Mouse (Mus musculus) heart, postnatal 10 days (tissue): Measurements from ENCODE around the gene Mylk4. TPM values are rescaled to one million over a fixed set of nuclear protein-coding genes. Genes with fewer than 3 reads are reported as not detected.

Source experiments
- DNase-seq, 2 experiments: peaks; one replicate each; pipeline ENCODE4 v3.0.0; 2021
- intact Hi-C: fragments of 180-260 bp; cut with DNase I; formaldehyde crosslinking; loops from one replicate; pipeline ENCODE4 v1.15.1; 2025
- total RNA-seq, 2 experiments: library from RNA; stranded (reverse); gene quantifications; 2 replicates each; pipeline ENCODE4 v1.2.3; 2021

Mylk4 gene
- total RNA-seq, 2 experiments from 2014 or later = 109 to 127 TPM

DNA sequence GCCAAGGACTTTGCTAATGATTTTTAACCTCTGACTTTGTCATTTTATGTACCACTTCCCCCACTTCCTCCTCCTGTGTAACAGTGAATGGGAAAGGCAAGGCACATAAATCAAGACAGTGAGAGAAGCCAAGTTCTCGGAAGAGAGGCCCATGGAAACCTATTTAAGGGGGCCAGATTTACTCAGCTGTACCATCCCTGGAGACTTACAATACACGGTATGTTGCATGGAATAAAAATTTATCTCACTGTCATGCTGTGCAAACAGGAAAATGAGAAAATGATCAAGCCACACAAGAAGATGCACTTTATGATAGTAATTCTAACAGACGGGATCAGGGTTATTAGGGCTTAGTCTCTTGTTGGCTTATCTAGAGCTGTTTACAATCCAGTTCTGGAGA lies 64.5 kb downstream of the Mylk4 start:
- intact Hi-C loops = no loop called here
- DNase-seq = no peak

DNA sequence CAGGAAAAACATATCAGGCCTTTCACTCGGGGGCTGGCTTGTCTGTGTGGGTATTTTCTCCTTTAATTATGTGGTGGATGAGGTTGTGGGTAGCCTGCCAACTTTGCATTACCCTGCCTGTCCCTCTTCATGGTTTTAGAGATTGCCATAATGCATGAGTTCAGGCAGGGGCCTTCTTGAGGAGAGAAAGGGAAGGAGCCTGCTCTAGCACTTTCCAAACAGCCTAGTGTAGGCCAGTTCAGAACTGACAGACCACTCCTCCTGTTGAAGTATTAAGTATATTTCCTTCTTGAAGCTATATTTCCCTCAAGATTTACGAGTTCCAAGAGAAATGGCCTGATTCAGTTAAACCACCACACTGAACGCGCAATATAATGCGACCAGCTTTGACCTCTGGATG lies 66.0 kb downstream of the Mylk4 start:
- intact Hi-C loops = no loop called here
- DNase-seq = no peak

DNA sequence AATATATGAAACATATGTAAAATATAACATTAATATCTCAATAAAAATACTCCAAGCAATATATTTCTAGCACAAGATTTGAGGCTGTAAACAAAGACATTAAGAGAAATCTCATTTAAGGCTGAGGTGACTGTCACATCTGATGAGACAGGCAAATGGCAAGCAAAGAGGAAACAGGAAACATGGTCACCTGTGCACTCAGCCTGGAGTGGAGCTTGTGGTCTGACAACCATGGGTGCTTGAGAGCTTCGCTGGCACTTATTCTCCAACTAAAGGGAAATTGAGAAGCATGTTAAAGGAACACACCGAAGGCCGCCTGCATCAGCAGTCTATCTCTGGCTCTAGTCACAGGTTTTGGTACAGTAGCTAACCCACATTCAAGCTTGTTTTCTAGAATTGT lies 71.2 kb downstream of the Mylk4 start:
- intact Hi-C loops = no loop called here
- DNase-seq = no peak

DNA sequence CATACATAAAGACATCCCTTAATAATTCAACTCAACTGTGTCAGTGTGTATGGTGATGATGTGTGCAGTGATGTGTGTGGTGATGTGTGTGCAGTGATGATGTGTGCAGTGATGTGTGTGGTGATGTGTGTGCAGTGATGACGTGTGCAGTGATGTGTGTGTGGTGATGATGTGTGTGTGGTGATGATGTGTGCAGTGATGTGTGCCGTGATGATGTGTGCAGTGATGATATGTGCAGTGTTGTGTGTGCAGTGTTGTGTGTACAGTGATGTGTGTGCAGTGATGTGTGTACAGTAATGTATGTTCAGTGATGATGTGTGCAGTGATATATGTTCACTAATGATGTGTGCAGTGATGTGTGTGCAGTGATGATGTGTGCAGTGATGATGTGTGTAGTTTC lies 75.9 kb downstream of the Mylk4 start:
- no peak for DNase-seq
- intact Hi-C loops = no loop called here

DNA sequence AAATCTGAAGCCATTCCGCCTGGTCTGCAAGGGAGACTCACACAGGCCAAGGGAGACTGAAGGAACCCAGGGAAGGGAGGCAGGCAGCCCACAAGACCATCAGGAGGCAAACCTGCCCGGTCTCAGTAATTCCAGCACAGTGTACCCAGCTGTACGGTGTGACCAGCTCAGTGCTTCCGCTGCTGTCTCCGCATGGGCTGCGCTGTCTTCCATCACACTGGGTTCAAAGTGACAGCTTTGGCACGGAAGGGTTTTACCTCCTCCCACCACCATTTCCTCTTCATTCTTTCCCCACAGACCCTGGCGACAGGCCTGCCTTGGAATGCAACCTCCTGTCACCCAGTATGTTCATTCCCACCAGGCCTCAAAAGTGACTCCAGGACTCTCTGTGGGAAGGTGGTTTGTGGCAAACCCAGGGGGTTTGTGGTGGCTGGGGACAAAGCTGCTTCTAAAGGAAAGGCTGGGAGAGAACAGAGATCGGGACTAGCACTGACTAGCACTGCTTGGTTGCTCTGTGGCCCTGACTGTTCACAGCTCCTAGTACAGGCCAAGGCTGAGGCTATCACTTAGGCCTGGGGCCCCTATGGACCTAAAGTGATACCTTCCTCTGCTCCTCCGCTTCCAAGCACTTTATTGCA lies 77.0 kb downstream of the Mylk4 start:
- intact Hi-C loops = no loop called here

DNA sequence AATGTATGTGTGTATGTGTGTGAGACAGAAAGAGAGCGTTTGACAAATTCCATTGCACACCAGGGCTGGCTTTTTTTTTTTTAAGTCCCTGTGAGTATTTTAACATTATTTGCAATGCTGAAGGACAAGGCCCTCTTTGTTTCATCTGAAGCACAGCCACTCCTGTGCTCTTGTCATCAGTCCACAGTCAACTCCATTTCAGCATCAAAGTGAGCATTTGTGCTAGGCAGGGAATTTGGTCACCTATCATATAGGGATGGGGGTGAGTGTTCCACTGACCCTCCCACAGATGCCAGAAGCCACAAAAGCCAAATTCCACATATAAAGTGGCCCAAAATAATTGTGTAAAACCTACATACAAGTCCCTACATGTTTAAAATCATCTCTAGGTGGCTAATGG lies 78.4 kb downstream of the Mylk4 start:
- no peak for DNase-seq
- intact Hi-C loops = no loop called here

More for the DNA sequence above, 77.0 kb downstream of the Mylk4 start:
- DNase-seq = peak; percentile 25 to 34

DNA sequence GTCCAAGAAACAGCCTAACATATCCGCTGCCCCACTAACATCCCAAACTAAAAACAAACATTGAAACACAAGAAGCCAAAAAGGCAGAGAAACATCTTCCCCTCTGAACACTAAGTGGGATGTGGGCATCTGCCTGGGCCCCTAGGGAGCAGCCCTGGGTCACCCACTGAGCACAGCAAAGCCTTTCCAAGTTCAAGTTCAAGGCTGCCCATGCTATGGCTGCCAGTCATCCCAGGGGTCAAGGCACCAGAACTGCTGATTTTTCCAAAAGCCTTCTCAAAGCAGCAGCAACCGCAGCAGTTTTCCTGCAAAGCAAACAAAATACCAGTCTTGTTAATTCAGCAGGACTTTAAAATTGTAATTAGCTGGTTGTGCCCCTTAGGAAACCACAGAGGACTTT lies 78.8 kb downstream of the Mylk4 start:
- no peak for DNase-seq
- intact Hi-C loops = no loop called here

DNA sequence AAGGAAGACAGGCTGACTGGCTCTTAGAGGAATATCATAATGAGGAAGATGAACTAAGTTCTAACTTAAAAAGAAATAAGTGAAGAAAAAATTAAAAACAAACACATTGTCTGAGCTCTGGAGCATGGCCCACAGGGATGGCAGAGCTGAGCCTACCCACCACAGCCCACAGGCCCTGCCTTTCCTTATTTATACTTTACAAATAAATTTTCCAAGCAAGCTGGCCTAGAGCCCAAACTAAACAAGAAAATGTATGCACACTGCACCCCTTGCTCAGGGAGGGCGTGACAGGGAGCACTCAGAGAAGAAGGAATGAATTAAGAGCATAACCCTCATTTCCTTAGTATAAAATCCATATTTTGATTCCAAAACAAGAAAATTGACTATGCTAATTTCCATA lies 82.2 kb downstream of the Mylk4 start:
- intact Hi-C loops = no loop called here
- DNase-seq = no peak

DNA sequence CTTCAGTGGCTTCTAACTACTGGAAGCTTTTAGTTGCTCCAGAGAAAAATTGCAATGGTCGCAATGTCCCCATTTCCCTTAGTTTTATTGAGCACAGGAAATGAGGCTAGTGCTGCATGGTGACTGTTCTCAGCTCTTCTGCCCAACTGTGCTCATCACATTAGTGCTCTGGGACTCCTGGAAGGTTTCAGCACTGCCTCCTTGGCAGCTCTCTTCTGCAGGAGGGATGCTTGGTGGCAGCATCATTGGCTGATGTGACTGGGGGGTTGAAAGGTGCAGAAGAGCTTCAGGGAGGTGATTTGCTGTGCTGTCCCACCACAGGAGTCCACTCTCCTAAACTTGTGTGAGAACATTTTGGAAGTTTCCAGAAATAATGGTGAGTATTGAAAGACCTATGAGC lies 84.4 kb downstream of the Mylk4 start:
- intact Hi-C loops = no loop called here
- no peak for DNase-seq

DNA sequence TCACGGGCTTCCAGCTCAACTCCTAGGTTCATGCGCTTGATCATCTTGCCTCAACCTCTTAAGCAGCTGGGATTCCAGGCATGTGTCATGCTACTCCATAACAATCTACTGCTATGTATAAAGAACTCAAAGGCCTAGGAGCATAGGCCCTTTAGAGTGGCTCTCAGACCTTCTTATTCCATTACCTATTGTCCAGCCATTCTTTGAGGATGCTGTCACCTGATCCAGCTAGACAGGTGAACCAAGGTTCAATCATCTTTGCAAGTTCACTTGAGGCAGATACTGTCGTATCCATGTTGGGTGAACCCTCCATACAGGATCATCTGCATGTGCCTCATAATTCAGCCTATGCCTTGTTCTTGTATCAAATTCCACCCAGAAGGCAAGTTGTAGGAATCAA lies 84.8 kb downstream of the Mylk4 start:
- intact Hi-C loops = no loop called here

DNA sequence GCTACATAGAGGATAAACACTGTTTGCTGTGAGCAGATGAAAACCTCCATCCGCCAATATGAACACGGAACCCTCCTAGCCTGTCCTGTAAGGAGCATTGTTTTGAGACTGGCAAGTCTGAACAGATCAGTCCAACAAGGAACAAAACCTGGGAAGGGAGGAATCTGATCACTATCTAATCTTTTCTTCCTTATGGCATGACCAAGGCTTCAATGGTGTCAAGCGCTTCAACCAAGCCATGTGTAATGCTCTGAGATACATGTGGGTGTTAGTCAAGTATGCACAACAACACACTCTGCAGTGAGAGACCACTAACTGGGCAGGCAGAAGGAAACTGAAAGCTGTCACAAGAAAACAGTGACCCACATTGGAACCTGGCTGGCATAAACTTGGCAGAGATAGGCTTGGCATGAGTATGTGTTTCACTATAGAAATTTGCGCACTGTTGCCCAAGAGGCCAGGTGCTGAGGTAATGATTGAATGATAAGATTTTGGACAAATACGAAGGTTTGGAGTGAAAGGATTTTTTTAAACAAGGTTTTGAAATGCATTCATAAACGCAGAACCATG lies 89.8 kb downstream of the Mylk4 start:
- no peak for DNase-seq
- intact Hi-C loops = no loop called here

More for the DNA sequence above, 84.8 kb downstream of the Mylk4 start:
- no peak for DNase-seq

DNA sequence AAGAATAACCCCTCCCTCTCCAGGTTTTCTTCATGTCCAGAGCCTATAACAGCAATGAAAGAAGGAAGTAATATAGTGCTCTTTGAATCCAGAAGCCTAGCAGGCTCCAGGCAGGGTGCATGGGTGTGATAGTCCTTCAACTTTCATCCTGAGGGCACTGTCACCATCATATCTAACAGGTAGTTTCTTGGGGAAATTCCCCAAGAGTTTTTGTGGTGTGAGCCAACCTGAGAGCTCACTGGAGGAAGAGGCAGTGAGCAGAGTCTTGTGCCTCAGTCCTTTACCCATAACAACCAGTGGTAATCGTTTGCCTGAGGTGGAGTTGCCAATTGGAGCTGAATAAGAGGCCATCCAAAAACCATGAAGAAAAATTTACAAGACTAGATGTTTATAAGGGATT lies 91.2 kb downstream of the Mylk4 start:
- intact Hi-C loops = no loop called here
- DNase-seq = no peak

DNA sequence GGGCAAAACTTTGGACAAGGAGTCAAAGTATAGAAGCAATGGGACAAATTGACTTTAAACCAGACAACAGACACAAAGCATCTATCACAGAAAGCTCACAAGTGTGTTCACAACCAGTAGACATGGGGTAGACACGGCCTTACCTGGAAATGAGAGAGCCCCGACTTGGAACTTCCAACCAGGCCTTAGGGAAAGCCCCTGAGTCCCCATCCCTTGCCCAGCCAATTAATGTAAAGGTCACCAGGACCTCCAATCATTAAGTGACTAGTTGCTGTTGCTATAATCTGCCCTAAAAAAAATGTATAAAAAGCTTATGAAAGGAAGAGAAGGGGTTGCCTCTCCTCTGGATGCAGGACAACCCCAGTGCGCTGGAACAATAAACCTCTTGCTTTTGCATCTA lies 93.5 kb downstream of the Mylk4 start:
- intact Hi-C loops = no loop called here
- no peak for DNase-seq

DNA sequence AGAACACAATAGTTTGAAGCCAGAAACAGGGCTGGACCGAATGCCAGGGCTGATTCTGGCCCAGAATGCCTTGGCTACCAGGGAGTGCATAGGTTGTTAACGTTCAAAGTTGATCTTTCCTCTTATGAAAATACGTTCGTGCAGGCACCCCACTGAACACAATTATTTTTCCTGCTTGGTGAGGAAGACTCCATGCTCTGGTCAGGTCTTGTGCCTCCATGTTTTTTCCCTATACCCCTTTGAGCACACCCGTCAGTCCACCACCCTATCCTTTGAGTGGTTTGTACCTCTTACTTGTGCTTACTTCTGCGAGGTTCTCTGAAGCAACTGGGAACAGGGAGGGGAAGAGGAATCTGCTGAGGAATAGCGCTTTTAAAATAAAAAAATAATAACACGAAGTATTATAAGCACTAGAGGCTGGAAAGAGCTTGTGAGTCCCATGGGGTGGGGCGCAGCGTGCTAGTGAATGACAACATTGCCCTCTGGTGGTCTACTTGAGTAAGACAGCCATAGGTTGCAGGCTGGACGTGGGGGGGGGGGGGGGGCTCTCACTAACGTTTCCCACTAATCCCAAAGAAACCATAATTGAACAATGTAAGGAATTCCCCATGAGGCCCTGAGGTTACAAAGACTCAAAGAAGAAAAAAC lies 102.8 kb downstream of the Mylk4 start:
- intact Hi-C loops = loop anchor here (2.0 to 5.0 kb wide), 6 partner anchors 189 to 888 kb away; no protein-coding TSS in a partner anchor
- peak; percentile 80 to 86 for DNase-seq

DNA sequence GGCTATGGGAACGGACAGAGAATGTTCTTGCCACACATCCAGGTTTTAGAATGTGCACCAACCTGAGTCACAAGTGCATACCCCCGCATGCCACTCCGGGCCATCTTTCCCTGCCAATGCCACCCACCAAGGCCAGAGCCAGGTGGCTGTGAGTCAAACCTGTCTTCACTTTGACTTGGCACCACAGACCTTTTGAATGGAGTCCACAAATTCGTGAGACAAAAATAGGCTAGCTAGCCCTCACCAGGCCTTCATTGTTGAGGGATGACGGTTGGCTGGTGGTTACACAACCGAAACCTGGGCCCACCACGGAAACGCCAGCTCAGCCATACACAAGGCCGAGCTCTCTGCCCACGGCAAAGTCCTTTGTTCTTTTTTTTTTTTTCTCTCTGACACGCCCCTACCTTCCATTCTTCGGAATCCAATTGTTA lies 103.6 kb downstream of the Mylk4 start:
- peak; percentile 80 to 83 for DNase-seq
- intact Hi-C loops = loop anchor here (2.0 to 5.0 kb wide), 6 partner anchors 188 to 887 kb away; no protein-coding TSS in a partner anchor

DNA sequence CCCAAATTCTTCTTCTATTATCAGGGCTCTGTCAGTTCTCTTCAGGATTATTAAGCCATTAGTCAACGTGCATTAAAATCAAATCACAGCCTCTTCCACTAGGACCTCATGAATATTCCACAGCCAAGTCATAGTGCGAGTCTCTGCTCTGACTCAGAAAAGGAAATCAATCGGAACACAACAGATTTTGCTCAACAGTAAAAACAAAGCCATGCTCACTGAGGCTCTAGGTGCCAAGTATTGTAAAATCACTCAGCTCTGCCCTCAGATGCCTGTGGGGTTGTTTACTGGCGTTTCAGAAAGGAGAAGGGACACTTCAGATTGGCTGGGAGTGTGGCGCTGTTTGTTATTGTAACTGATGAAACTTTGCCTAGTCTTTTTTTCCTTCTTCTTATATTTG lies 104.8 kb downstream of the Mylk4 start:
- intact Hi-C loops = no loop called here
- no peak for DNase-seq

DNA sequence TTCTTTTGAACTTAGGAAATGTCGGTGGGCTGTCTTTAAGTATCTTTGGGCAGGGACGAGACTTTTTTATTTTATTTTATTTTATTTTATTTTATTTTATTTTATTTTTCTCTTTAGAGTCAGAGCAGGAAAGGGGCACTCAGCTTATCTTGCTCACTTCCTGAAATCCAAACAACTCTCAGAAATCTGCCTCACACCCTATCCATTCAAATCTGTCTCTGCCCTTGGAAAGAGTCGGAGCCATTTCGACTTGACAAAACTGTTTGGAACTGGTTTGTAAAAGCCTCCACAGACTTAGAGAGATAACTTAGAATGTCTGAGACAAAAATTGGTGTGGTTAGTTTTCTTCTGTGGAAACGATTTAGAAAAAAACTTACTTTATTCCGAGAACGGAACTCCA lies 113.0 kb downstream of the Mylk4 start:
- intact Hi-C loops = loop anchor here (5.0 kb wide), 1 partner anchor 238 kb away; no protein-coding TSS in a partner anchor
- no peak for DNase-seq

DNA sequence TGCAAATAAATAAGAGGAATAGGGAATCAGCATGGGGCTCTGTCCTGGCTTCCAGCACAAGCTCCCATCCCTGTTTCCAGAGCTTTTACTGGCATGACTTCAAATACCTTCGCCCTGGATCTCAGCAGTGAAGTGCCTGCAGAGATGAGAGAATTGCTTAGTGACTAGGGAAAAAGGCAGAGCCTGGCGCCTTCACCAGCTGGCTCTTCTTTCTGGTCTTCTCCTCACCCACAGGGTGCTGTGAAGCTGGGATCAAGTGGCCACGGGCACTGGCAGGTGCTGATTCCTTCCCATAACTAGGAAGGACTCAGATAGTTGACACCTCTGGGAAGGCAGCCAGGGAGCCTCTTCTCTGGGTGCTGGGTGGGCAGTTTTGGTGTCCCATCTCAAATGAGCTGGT lies 115.5 kb downstream of the Mylk4 start:
- peak; percentile 8 to 21 for DNase-seq
- intact Hi-C loops = loop anchor here (10.0 kb wide), 1 partner anchor 353 kb away; no protein-coding TSS in a partner anchor

DNA sequence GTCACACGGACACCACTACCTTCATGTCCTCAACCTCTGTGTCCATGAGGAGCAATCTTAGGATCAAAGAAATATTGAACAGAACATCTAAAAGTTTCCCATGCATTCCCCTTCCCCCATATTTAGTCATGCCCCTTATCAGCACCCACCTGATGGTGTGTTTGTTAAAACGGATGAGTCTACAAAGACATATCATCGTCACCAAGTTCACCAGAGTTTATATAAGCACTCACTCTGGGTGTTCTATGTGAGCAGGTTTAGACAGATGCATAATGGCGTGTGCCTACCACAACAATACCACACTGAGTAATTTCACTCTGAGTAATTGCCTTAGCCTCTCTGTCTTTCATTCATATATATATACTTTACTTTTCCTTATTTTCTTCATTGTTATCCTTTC lies 116.4 kb downstream of the Mylk4 start:
- DNase-seq = no peak
- intact Hi-C loops = loop anchor here (10.0 kb wide), 1 partner anchor 353 kb away; no protein-coding TSS in a partner anchor

DNA sequence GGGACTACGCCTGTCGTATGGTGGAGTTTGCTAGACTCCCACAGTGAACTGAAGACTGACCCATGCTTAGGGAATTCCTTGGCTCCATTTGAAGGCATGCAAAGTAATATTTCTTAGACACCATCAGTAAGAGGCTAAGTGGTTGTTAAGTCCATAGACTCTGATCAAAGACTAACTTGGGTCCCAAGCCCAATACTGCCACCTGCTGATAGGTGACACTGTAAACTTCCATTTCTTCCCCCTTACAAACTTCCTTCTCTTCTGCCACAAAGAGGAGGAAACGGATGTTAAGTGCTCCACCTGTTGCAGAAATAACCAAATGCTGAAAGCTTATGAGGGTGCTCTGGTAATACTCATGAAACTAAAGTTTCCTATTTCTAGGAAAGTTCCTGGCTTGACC lies 121.7 kb downstream of the Mylk4 start:
- DNase-seq = peak; percentile 30 to 45
- intact Hi-C loops = loop anchor here (5.0 to 10.0 kb wide), 3 partner anchors 250 to 860 kb away; no protein-coding TSS in a partner anchor

DNA sequence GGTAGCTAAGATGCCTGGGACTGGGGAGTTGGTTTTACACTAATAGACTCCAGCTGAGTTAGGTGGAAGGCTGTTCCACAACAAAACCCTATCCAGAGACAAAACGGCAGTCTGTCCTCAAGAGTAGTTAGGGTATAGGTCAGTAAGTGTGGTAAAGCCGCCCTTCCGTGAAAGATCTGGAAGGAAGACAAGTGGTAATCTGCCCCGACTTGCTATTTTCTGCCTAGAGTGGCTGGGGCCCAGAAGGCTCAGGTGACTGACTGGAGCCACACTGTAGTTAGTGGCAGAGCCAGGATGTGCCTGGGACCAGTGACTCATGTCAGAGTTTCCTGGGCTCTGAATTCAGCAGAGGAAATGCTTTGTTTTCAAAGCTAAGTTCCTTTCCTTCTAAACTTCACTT lies 123.5 kb downstream of the Mylk4 start:
- intact Hi-C loops = loop anchor here (5.0 to 10.0 kb wide), 3 partner anchors 248 to 858 kb away; no protein-coding TSS in a partner anchor

DNA sequence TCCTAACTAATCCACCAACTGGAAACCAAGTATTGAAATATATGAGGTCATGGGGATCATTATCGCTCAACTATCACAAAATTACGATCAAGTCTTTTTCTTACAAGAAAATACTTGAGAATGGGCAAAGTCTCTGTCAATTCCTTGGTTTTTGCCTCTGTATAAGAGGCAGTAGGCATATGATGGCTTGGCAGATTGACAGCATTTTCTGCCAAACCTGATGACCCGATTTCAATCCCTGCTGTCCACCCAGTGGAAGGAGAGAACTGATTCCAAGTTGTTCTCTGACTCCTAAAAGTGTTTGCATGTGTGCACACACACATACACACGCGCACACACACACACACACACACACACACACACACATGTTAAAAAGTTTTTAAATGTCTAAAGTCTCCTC lies 124.5 kb downstream of the Mylk4 start:
- intact Hi-C loops = no loop called here
- no peak for DNase-seq

More for the DNA sequence above, 123.5 kb downstream of the Mylk4 start:
- DNase-seq = peak; percentile 27 to 41
